Mouse (Mus musculus) MEL (cell line): ENCODE data around the gene Galnt17.

ENCODE experiments used
- CHD1 ChIP-seq: IDR thresholded peaks from 2 replicates; pipeline ENCODE4 v1.6.1; 2012; ENCODE audit warnings: low read depth, mild to moderate bottlenecking, inconsistent platforms, low read length, improper control_type of control experiment
- CTCF ChIP-seq, 3 experiments: IDR thresholded peaks in 2 of 3; conservative IDR thresholded peaks in 1 of 3; 2 replicates each; pipeline ENCODE4 v1.5.1; 2011 to 2012; ENCODE audit warnings: low read length in 3 of 3, low read depth in 2 of 3, mild to moderate bottlenecking in 2 of 3, improper control_type of control experiment in 1 of 3, inconsistent platforms in 1 of 3, mixed read lengths in 1 of 3, moderate library complexity in 1 of 3; ENCODE audit not compliant: control insufficient read depth in 1 of 3, insufficient read depth in 1 of 3, poor library complexity in 1 of 3, severe bottlenecking in 1 of 3
- EP300 ChIP-seq, 2 experiments: IDR thresholded peaks; 2 replicates each; pipeline ENCODE4 v1.6.1; 2011; ENCODE audit warnings: improper control_type of control experiment in 2 of 2, low read length in 2 of 2, low read depth in 1 of 2, mild to moderate bottlenecking in 1 of 2
- ETS1 ChIP-seq: IDR thresholded peaks from 2 replicates; pipeline ENCODE4 v1.6.1; 2012; ENCODE audit warnings: low read depth, mild to moderate bottlenecking, inconsistent platforms, low read length, improper control_type of control experiment, moderate library complexity
- GATA1 ChIP-seq: IDR thresholded peaks from 2 replicates; pipeline ENCODE4 v1.6.1; 2011; ENCODE audit warnings: low read depth, low read length, improper control_type of control experiment
- MEF2A ChIP-seq: IDR thresholded peaks from 2 replicates; pipeline ENCODE4 v1.6.1; 2014; ENCODE audit warnings: low read depth, mild to moderate bottlenecking, inconsistent platforms, low read length, improper control_type of control experiment; ENCODE audit not compliant: poor library complexity, insufficient replicate concordance, severe bottlenecking; ENCODE audit errors: extremely low read depth
- MXI1 ChIP-seq: IDR thresholded peaks from 2 replicates; pipeline ENCODE4 v1.6.1; 2011; ENCODE audit warnings: mild to moderate bottlenecking, low read depth, low read length, improper control_type of control experiment
- MYB ChIP-seq: IDR thresholded peaks from 2 replicates; pipeline ENCODE4 v1.6.1; 2011; ENCODE audit warnings: mild to moderate bottlenecking, low read depth, low read length, improper control_type of control experiment
- MYC ChIP-seq: IDR thresholded peaks from 2 replicates; pipeline ENCODE4 v1.6.1; 2011; ENCODE audit warnings: low read depth, mild to moderate bottlenecking, low read length, improper control_type of control experiment, moderate library complexity
- NELFE ChIP-seq: IDR thresholded peaks from 2 replicates; pipeline ENCODE4 v1.6.1; 2011; ENCODE audit warnings: low read depth, low read length, improper control_type of control experiment
- POLR2A ChIP-seq, 2 experiments: IDR thresholded peaks; 2 replicates each; pipeline ENCODE4 v1.6.1; 2011 to 2012; ENCODE audit warnings: low read length in 2 of 2, mild to moderate bottlenecking in 2 of 2, control low read depth in 1 of 2, improper control_type of control experiment in 1 of 2, low read depth in 1 of 2, moderate library complexity in 1 of 2; ENCODE audit not compliant: control insufficient read depth in 1 of 2, insufficient read depth in 1 of 2, poor library complexity in 1 of 2
- USF1 ChIP-seq: IDR thresholded peaks from 2 replicates; pipeline ENCODE4 v1.6.1; 2014; ENCODE audit warnings: low read depth, mild to moderate bottlenecking, inconsistent platforms, low read length, improper control_type of control experiment, moderate library complexity
- ZNF384 ChIP-seq: IDR thresholded peaks from 2 replicates; pipeline ENCODE4 v1.6.1; 2012; ENCODE audit warnings: low read depth, mild to moderate bottlenecking, inconsistent platforms, low read length, improper control_type of control experiment

- TF ChIP-seq MYC (no peak), CHD1 (no peak), CTCF (IDR thresholded peaks at IDR 0.05 in 2 of 3, conservative IDR thresholded peaks at IDR 0.05 in 1 of 3; ENCODE audit: control insufficient read depth in 1 of 3, insufficient read depth in 1 of 3, low read depth in 2 of 3, low read length in 3 of 3, poor library complexity in 1 of 3, severe bottlenecking in 1 of 3) (no peak), MXI1 (no peak), ZNF384 (no peak), ETS1 (no peak), GATA1 (no peak), MEF2A (no peak), EP300 (IDR thresholded peaks at IDR 0.05; ENCODE audit: low read depth in 1 of 2, low read length in 2 of 2) (no peak), MYB (no peak), USF1 (no peak), POLR2A (IDR thresholded peaks at IDR 0.05; ENCODE audit: control insufficient read depth in 1 of 2, insufficient read depth in 1 of 2, low read depth in 1 of 2, low read length in 2 of 2, poor library complexity in 1 of 2) (no peak), NELFE (no peak)
These were observed 437.2 kb downstream of the Galnt17 start for GRCm38 (mm10) chr5:130871086-130871485.
